Mouse (Mus musculus) lung, postnatal 0 days (tissue): ENCODE results near the gene Lrrc34.
A peak's percentile ranks its signal among the peaks of the same experiment; 100 is the strongest.

Experiments
- CTCF ChIP-seq: IDR thresholded peaks from 2 replicates; pipeline ENCODE4 v1.5.1; 2016; ENCODE audit warnings: antibody characterized with exemption, mild to moderate bottlenecking
- EP300 ChIP-seq: IDR thresholded peaks from 2 replicates; pipeline ENCODE4 v1.6.1; 2016; ENCODE audit warnings: antibody characterized with exemption, mild to moderate bottlenecking, control low read depth

- TF ChIP-seq CTCF = peak; percentile 26
- TF ChIP-seq EP300 = no peak
These were observed 14.0 kb downstream of the Lrrc34 start for GRCm38 (mm10) chr3:30633681-30634080.
